Comparison of ENCODE assay signal across 8 mouse cellular contexts in genomic region chr7:112369046-112369445, GRCm38 (mm10). TPM values are rescaled to one million over a fixed set of nuclear protein-coding genes. Genes with fewer than 3 reads are reported as not detected.
DNase-seq lines count a peak whose midpoint lies in the region; ATAC-seq and TF ChIP-seq lines count a peak whose summit lies in the region.

No protein-coding gene starts in this region.

- H3K9me3 ChIP-seq in G1E (replicated peaks) = peaks cover 14% of the 10 kb centered on the region
- H3K9me3 ChIP-seq in forebrain, embryonic 11.5 days (ENCODE audit: control insufficient read depth, low read length) = no peaks in the 10 kb centered on the region
- no peaks in the 10 kb centered on the region for H3K9me3 ChIP-seq in lung, postnatal 0 days (ENCODE audit: low read length)

- no peak overlapping the region for H3K27ac ChIP-seq in forebrain, embryonic 11.5 days (ENCODE audit: low read depth, low read length)
- no peak overlapping the region for H3K27ac ChIP-seq in lung, postnatal 0 days (ENCODE audit: low read length)

- no peak for ATAC-seq in G1E (ENCODE audit: extremely low read depth, insufficient number of reproducible peaks, low FRiP score, poor library complexity, severe bottlenecking)
- ATAC-seq in forebrain, embryonic 11.5 days (replicated peaks; ENCODE audit: low FRiP score) = 0 out of 2 replicates have a peak, but pooled peaks have one; percentile 60
- ATAC-seq in lung, postnatal 0 days = peak; percentile 75

- H3K27me3 ChIP-seq in G1E (ENCODE audit: insufficient read depth, low read length) = no peaks in the 10 kb centered on the region
- H3K27me3 ChIP-seq in forebrain, embryonic 11.5 days (ENCODE audit: control insufficient read depth, insufficient read depth, low read length) = no peaks in the 10 kb centered on the region
- H3K27me3 ChIP-seq in lung, postnatal 0 days (replicated peaks; ENCODE audit: insufficient read depth, low read length) = no peaks in the 10 kb centered on the region

- intact Hi-C loops in heart, postnatal 14 days (cut with DNase I) = loop anchor here (1.0 kb wide), 3 partner anchors 156 to 283 kb away; no protein-coding TSS in a partner anchor

- 30% methylated on average over 2 of the region's 2 CpGs for WGBS in forebrain, embryonic 11.5 days
- WGBS in lung, postnatal 0 days = 25% methylated on average over 2 of the region's 2 CpGs

- H3K4me3 ChIP-seq in G1E (ENCODE audit: low read depth, low read length) = no peak overlapping the region
- no peak overlapping the region for H3K4me3 ChIP-seq in forebrain, embryonic 11.5 days (ENCODE audit: low read depth, low read length)
- no peak overlapping the region for H3K4me3 ChIP-seq in lung, postnatal 0 days (ENCODE audit: low read depth, low read length)

- no peaks in the 10 kb centered on the region for H3K36me3 ChIP-seq in G1E (replicated peaks)
- no peaks in the 10 kb centered on the region for H3K36me3 ChIP-seq in forebrain, embryonic 11.5 days (ENCODE audit: control insufficient read depth, insufficient read depth, low read length)
- H3K36me3 ChIP-seq in lung, postnatal 0 days (ENCODE audit: insufficient read depth, low read length) = no peaks in the 10 kb centered on the region

- no peaks in the 10 kb centered on the region for H3K4me1 ChIP-seq in G1E (ENCODE audit: insufficient read depth, low read depth, low read length)
- no peaks in the 10 kb centered on the region for H3K4me1 ChIP-seq in forebrain, embryonic 11.5 days (replicated peaks; ENCODE audit: control insufficient read depth, insufficient read depth, low read length)
- no peaks in the 10 kb centered on the region for H3K4me1 ChIP-seq in lung, postnatal 0 days (ENCODE audit: insufficient read depth, low read depth, low read length)

- TF ChIP-seq CTCF in G1E (IDR thresholded peaks at IDR 0.05; ENCODE audit: low read depth, low read length) = peak; percentile 52
- TF ChIP-seq CTCF in lung, postnatal 0 days (IDR thresholded peaks at IDR 0.05) = peak; percentile 95

- no peak overlapping the region for H3K9ac ChIP-seq in forebrain, embryonic 11.5 days (ENCODE audit: low read length)
- H3K9ac ChIP-seq in lung, postnatal 0 days (replicated peaks; ENCODE audit: low read depth) = no peak overlapping the region

- H3K4me2 ChIP-seq in forebrain, embryonic 11.5 days (ENCODE audit: low read depth, low read length, severe bottlenecking) = no peak overlapping the region
- H3K4me2 ChIP-seq in lung, postnatal 0 days (replicated peaks; ENCODE audit: low read depth, low read length) = no peak overlapping the region

- DNase-seq in G1E (ENCODE audit: low spot score) = peak; percentile 30
- peak; percentile 73 for DNase-seq in c-Kit-positive CD71-negative TER-119-negative erythroid progenitor cells, embryonic 14.5 days (ENCODE audit: low read depth)
- DNase-seq in forebrain, embryonic 11.5 days (ENCODE audit: low spot score) = peak; percentile 92
- peak; percentile 87 to 94 for DNase-seq in heart, postnatal 14 days
- peak; percentile 59 to 87 for DNase-seq in layer of hippocampus, adult 8-10 months (ENCODE audit: low spot score in 2 of 2)
- peak; percentile 93 for DNase-seq in lung, postnatal 0 days (ENCODE audit: low spot score)
- DNase-seq in right cerebral cortex, adult 18-20 months = peak; percentile 86
- DNase-seq in urinary bladder, adult 18-20 months (ENCODE audit: low spot score in 2 of 2) = peak; percentile 68 to 69

- TF ChIP-seq EP300 in lung, postnatal 0 days (IDR thresholded peaks at IDR 0.05) = no peak

RNA-seq across cellular contexts. Expression of gene Parva, which starts 58.3 kb away (rescaled TPM):
- total RNA-seq in G1E (2014; fragmentation: Nextera tagmentation) (not detected in 2 replicates), G1E (2017) (0.05 and 0.12 TPM in 2 replicates)
- not detected in 2 replicates for polyA plus RNA-seq in G1E (2012)
- 63.6 and 64.5 TPM in 2 replicates for polyA plus RNA-seq in forebrain, embryonic 11.5 days (2014; fragmentation: Nextera tagmentation; extraction: Ambion mirVana)
- total RNA-seq in heart, postnatal 14 days (2021) = 10 to 100 TPM; 69.1 to 69.4 TPM
- total RNA-seq in layer of hippocampus, adult 8-10 months (2022) = 10 to 100 TPM; 46.5 to 50.9 (median 50.4) TPM
- 70.0 and 79.3 TPM in 2 replicates for polyA plus RNA-seq in lung, postnatal 0 days (2015; fragmentation: Nextera tagmentation; extraction: Ambion mirVana)

Comparison
In these comparisons a context has a peak if more than half of its experiments do, and no peak if none do; other contexts are left out.
1. DNase-seq: peak in every context shown above with its lines; median percentile 93 in lung, postnatal 0 days; 92 in forebrain, embryonic 11.5 days; 90 in heart, postnatal 14 days; 86 in right cerebral cortex, adult 18-20 months; 73 in c-Kit-positive CD71-negative TER-119-negative erythroid progenitor cells, embryonic 14.5 days; 73 in layer of hippocampus, adult 8-10 months; 68 in urinary bladder, adult 18-20 months; 30 in G1E.
2. RNA of gene Parva, which starts 58.3 kb away (total RNA-seq): 69.1 to 69.4 TPM in heart, postnatal 14 days and 46.5 to 50.9 TPM in layer of hippocampus, adult 8-10 months; 0.05 to 0.12 TPM in G1E; every median in the first group is over 10 times any median in the second.